Mouse (Mus musculus): ENCODE results near the gene Supt20.

- TF ChIP-seq GATA1 (IDR thresholded peaks at IDR 0.05; ENCODE audit: low read length): no peak
- no peak for TF ChIP-seq TAL1 (IDR thresholded peaks at IDR 0.05; ENCODE audit: low read length)
These were observed 74.2 kb downstream of the Supt20 start for GRCm38 (mm10) chr3:54766811-54767210.
